In genomic region chr12:4390721-4391120, GRCm38 (mm10) we compare ENCODE assay signal across 13 mouse cellular contexts.
"Had no signal": no experiment of that assay in that cellular context is flagged by ENCODE, and none has a peak within 500 bp of the region (broad histone marks: within the 10 kb centered on the region; RNA-seq: fewer than 3 reads in every experiment).

No protein-coding gene starts in this region.

- H3K4me2 ChIP-seq: limb, embryonic 13.5 days; liver, embryonic 11.5 days; liver, embryonic 15.5 days; lung, embryonic 15.5 days; midbrain, embryonic 13.5 days; neural tube, embryonic 15.5 days had no signal

- DNase-seq: kidney, adult 8-10 months; kidney, postnatal 25 days; left cerebral cortex, postnatal 4 days; lung, postnatal 36 days; thymus, adult 18-20 months; thymus, postnatal 14 days had no signal

- H3K27me3 ChIP-seq: limb, embryonic 13.5 days; liver, embryonic 15.5 days; lung, embryonic 15.5 days; midbrain, embryonic 13.5 days; neural tube, embryonic 15.5 days had no signal

- H3K4me3 ChIP-seq: limb, embryonic 13.5 days; liver, embryonic 15.5 days; lung, embryonic 15.5 days; midbrain, embryonic 13.5 days; myocyte; neural tube, embryonic 15.5 days had no signal

- H3K9me3 ChIP-seq: limb, embryonic 13.5 days; liver, embryonic 15.5 days; lung, embryonic 15.5 days; midbrain, embryonic 13.5 days; neural tube, embryonic 15.5 days had no signal

- H3K9ac ChIP-seq: limb, embryonic 13.5 days; liver, embryonic 15.5 days; lung, embryonic 15.5 days; midbrain, embryonic 13.5 days; neural tube, embryonic 15.5 days had no signal

- H3K36me3 ChIP-seq: limb, embryonic 13.5 days; liver, embryonic 15.5 days; lung, embryonic 15.5 days; midbrain, embryonic 13.5 days; neural tube, embryonic 15.5 days had no signal

- ATAC-seq: midbrain, embryonic 13.5 days had no signal

- H3K27ac ChIP-seq: limb, embryonic 13.5 days; liver, embryonic 15.5 days; lung, embryonic 15.5 days; midbrain, embryonic 13.5 days; neural tube, embryonic 15.5 days had no signal

- H3K4me1 ChIP-seq: liver, embryonic 15.5 days; lung, embryonic 15.5 days had no signal
